Mouse (Mus musculus): ENCODE data around the gene Tspan4. TPM values are rescaled to one million over a fixed set of nuclear protein-coding genes. Genes with fewer than 3 reads are reported as not detected.
"Not testable (repeated sequence)": the region's sequence is repeated elsewhere in the genome, so short reads cannot be mapped to it uniquely, and the experiment has no call there.

The Tspan4 gene
- polyA plus RNA-seq, 1 experiment from 2014 or later = 31.8 TPM

- Histone ChIP-seq H3K27me3 (replicated peaks; ENCODE audit: control insufficient read depth, insufficient read depth, low read length) (no peaks in the 10 kb centered on the region), H3K27ac (ENCODE audit: low read length) (no peak overlapping the region; the same call in 1 of the 2 replicates), H3K9me3 (ENCODE audit: control insufficient read depth, low read length) (no peaks in the 10 kb centered on the region), H3K4me3 (replicated peaks; ENCODE audit: low read length) (no peak overlapping the region), H3K4me1 (replicated peaks; ENCODE audit: control insufficient read depth, insufficient read depth, low read length) (peaks cover 48% of the 10 kb centered on the region), H3K36me3 (ENCODE audit: control insufficient read depth, insufficient read depth) (no peaks in the 10 kb centered on the region; the same call in 1 of the 2 replicates), H3K4me2 (ENCODE audit: low read length) (no peak overlapping the region), H3K9ac (replicated peaks; ENCODE audit: low read depth, low read length) (no peak overlapping the region)
- ATAC-seq = no peak
- 91% methylated on average over 12 of the region's 12 CpGs for WGBS
Observed at GRCm38 (mm10) chr7:141438201-141438968, 36.7 kb upstream of the Tspan4 start.

GRCm38 (mm10) chr7:141439140-141439679 is 35.8 kb upstream of the Tspan4 start:
- 92% methylated on average over 10 of the region's 10 CpGs for WGBS
- no peak overlapping the region for H3K27ac ChIP-seq (ENCODE audit: low read length)

GRCm38 (mm10) chr7:141439811-141440210 is 35.2 kb upstream of the Tspan4 start:
- no peak overlapping the region for H3K4me3 ChIP-seq (replicated peaks; ENCODE audit: low read length)
- ATAC-seq = no peak
- no peaks in the 10 kb centered on the region; the same call in 1 of the 2 replicates for H3K36me3 ChIP-seq (ENCODE audit: control insufficient read depth, insufficient read depth)
- H3K9ac ChIP-seq (replicated peaks; ENCODE audit: low read depth, low read length) = no peak overlapping the region
- no peak overlapping the region for H3K27ac ChIP-seq (ENCODE audit: low read length)
- no peaks in the 10 kb centered on the region for H3K9me3 ChIP-seq (ENCODE audit: control insufficient read depth, low read length)
- WGBS = 93% methylated on average over 11 of the region's 11 CpGs
- peaks cover 38% of the 10 kb centered on the region for H3K4me1 ChIP-seq (replicated peaks; ENCODE audit: control insufficient read depth, insufficient read depth, low read length)
- no peaks in the 10 kb centered on the region for H3K27me3 ChIP-seq (replicated peaks; ENCODE audit: control insufficient read depth, insufficient read depth, low read length)
- no peak overlapping the region for H3K4me2 ChIP-seq (ENCODE audit: low read length)

More at GRCm38 (mm10) chr7:141439140-141439679, 35.8 kb upstream of the Tspan4 start:
- Histone ChIP-seq H3K27me3 (replicated peaks; ENCODE audit: control insufficient read depth, insufficient read depth, low read length) (no peaks in the 10 kb centered on the region), H3K9me3 (ENCODE audit: control insufficient read depth, low read length) (no peaks in the 10 kb centered on the region), H3K4me1 (replicated peaks; ENCODE audit: control insufficient read depth, insufficient read depth, low read length) (peaks cover 42% of the 10 kb centered on the region), H3K36me3 (ENCODE audit: control insufficient read depth, insufficient read depth) (no peaks in the 10 kb centered on the region; the same call in 1 of the 2 replicates), H3K4me3 (replicated peaks; ENCODE audit: low read length) (no peak overlapping the region), H3K4me2 (ENCODE audit: low read length) (no peak overlapping the region), H3K9ac (replicated peaks; ENCODE audit: low read depth, low read length) (no peak overlapping the region)
- no peak for ATAC-seq

- no peaks in the 10 kb centered on the region; the same call in 1 of the 2 replicates for H3K36me3 ChIP-seq (ENCODE audit: control insufficient read depth, insufficient read depth)
- no peak overlapping the region for H3K4me2 ChIP-seq (ENCODE audit: low read length)
- H3K9ac ChIP-seq (replicated peaks; ENCODE audit: low read depth, low read length) = no peak overlapping the region
- H3K27ac ChIP-seq (ENCODE audit: low read length) = no peak overlapping the region
- no peaks in the 10 kb centered on the region for H3K27me3 ChIP-seq (replicated peaks; ENCODE audit: control insufficient read depth, insufficient read depth, low read length)
- no peak for ATAC-seq
- peaks cover 33% of the 10 kb centered on the region for H3K4me1 ChIP-seq (replicated peaks; ENCODE audit: control insufficient read depth, insufficient read depth, low read length)
- no peak overlapping the region for H3K4me3 ChIP-seq (replicated peaks; ENCODE audit: low read length)
- H3K9me3 ChIP-seq (ENCODE audit: control insufficient read depth, low read length) = no peaks in the 10 kb centered on the region
- WGBS = 23% methylated on average over 6 of the region's 6 CpGs
Observed at GRCm38 (mm10) chr7:141440613-141441012, 34.4 kb upstream of the Tspan4 start.

- Histone ChIP-seq H3K4me3 (replicated peaks; ENCODE audit: low read length) (no peak overlapping the region), H3K9ac (replicated peaks; ENCODE audit: low read depth, low read length) (no peak overlapping the region), H3K4me2 (ENCODE audit: low read length) (no peak overlapping the region), H3K4me1 (replicated peaks; ENCODE audit: control insufficient read depth, insufficient read depth, low read length) (peaks cover 25% of the 10 kb centered on the region), H3K27me3 (replicated peaks; ENCODE audit: control insufficient read depth, insufficient read depth, low read length) (no peaks in the 10 kb centered on the region), H3K27ac (ENCODE audit: low read length) (no peak overlapping the region), H3K36me3 (ENCODE audit: control insufficient read depth, insufficient read depth) (no peaks in the 10 kb centered on the region; the same call in 1 of the 2 replicates), H3K9me3 (ENCODE audit: control insufficient read depth, low read length) (no peaks in the 10 kb centered on the region)
- no peak for ATAC-seq
- WGBS = 92% methylated on average over 9 of the region's 9 CpGs
Observed at GRCm38 (mm10) chr7:141441460-141441859, 33.6 kb upstream of the Tspan4 start.

- Histone ChIP-seq H3K36me3 (ENCODE audit: control insufficient read depth, insufficient read depth) (no peaks in the 10 kb centered on the region; the same call in 1 of the 2 replicates), H3K4me1 (replicated peaks; ENCODE audit: control insufficient read depth, insufficient read depth, low read length) (peaks cover 18% of the 10 kb centered on the region), H3K27me3 (replicated peaks; ENCODE audit: control insufficient read depth, insufficient read depth, low read length) (no peaks in the 10 kb centered on the region), H3K9ac (replicated peaks; ENCODE audit: low read depth, low read length) (peak overlapping the region; percentile 33), H3K4me3 (replicated peaks; ENCODE audit: low read length) (no peak overlapping the region), H3K4me2 (ENCODE audit: low read length) (peak overlapping the region; percentile 62), H3K9me3 (ENCODE audit: control insufficient read depth, low read length) (no peaks in the 10 kb centered on the region), H3K27ac (ENCODE audit: low read length) (no peak overlapping the region)
- no peak for ATAC-seq
- WGBS = 89% methylated on average over 13 of the region's 13 CpGs
Observed at GRCm38 (mm10) chr7:141442199-141442598, 32.8 kb upstream of the Tspan4 start.

GRCm38 (mm10) chr7:141443081-141443821 is 31.8 kb upstream of the Tspan4 start:
- Histone ChIP-seq H3K9me3 (ENCODE audit: control insufficient read depth, low read length) (no peaks in the 10 kb centered on the region), H3K4me2 (ENCODE audit: low read length) (peak overlapping the region; percentile 62), H3K27me3 (replicated peaks; ENCODE audit: control insufficient read depth, insufficient read depth, low read length) (no peaks in the 10 kb centered on the region), H3K27ac (ENCODE audit: low read length) (no peak overlapping the region), H3K4me3 (replicated peaks; ENCODE audit: low read length) (peak overlapping the region; percentile 41), H3K4me1 (replicated peaks; ENCODE audit: control insufficient read depth, insufficient read depth, low read length) (peaks cover 21% of the 10 kb centered on the region), H3K9ac (replicated peaks; ENCODE audit: low read depth, low read length) (peak overlapping the region; percentile 44), H3K36me3 (ENCODE audit: control insufficient read depth, insufficient read depth) (no peaks in the 10 kb centered on the region; the same call in 1 of the 2 replicates)
- WGBS = 17% methylated on average over 12 of the region's 12 CpGs
- ATAC-seq = no peak

- 0% methylated on average over 25 of the region's 25 CpGs for WGBS
- peaks cover 27% of the 10 kb centered on the region for H3K4me1 ChIP-seq (replicated peaks; ENCODE audit: control insufficient read depth, insufficient read depth, low read length)
- H3K27me3 ChIP-seq (replicated peaks; ENCODE audit: control insufficient read depth, insufficient read depth, low read length) = no peaks in the 10 kb centered on the region
- ATAC-seq = peak; percentile 21; the same call in 1 of the 2 replicates
- peak within 1 kb of the TSS; percentile 62 for H3K4me2 ChIP-seq (ENCODE audit: low read length)
- H3K9ac ChIP-seq (replicated peaks; ENCODE audit: low read depth, low read length) = peak within 1 kb of the TSS; percentile 44
- H3K27ac ChIP-seq (ENCODE audit: low read length) = no peak within 1 kb of the TSS
- H3K36me3 ChIP-seq (ENCODE audit: control insufficient read depth, insufficient read depth) = no peaks in the 10 kb centered on the region; the same call in 1 of the 2 replicates
- H3K9me3 ChIP-seq (ENCODE audit: control insufficient read depth, low read length) = no peaks in the 10 kb centered on the region
- peak within 1 kb of the TSS; percentile 41 for H3K4me3 ChIP-seq (replicated peaks; ENCODE audit: low read length)
Observed at GRCm38 (mm10) chr7:141443828-141444237, 31.2 kb upstream of the Tspan4 start, which contains the start of gene Pidd1. Gene Pidd1, minus strand, starts transcription at chr7:141444025.

- ATAC-seq; H3K27me3 ChIP-seq (replicated peaks; ENCODE audit: control insufficient read depth, insufficient read depth, low read length); H3K4me3 ChIP-seq (replicated peaks; ENCODE audit: low read length); H3K36me3 ChIP-seq (ENCODE audit: control insufficient read depth, insufficient read depth); H3K27ac ChIP-seq (ENCODE audit: low read length); H3K9me3 ChIP-seq (ENCODE audit: control insufficient read depth, low read length); H3K4me2 ChIP-seq (ENCODE audit: low read length); H3K9ac ChIP-seq (replicated peaks; ENCODE audit: low read depth, low read length): not testable (repeated sequence)
- H3K4me1 ChIP-seq (replicated peaks; ENCODE audit: control insufficient read depth, insufficient read depth, low read length) = peaks cover 27% of the 10 kb centered on the region
- WGBS = 83% methylated on average over 3 of the region's 3 CpGs
Observed at GRCm38 (mm10) chr7:141446374-141446773, 28.7 kb upstream of the Tspan4 start.
